Mouse (Mus musculus) CH12.LX (cell line): ENCODE measurements around the gene Timm29. TPM values are rescaled to one million over a fixed set of nuclear protein-coding genes. Genes with fewer than 3 reads are reported as not detected.

Source experiments
- DNase-seq: peaks from one replicate; pipeline ENCODE4 v3.0.0-alpha.2; 2013; ENCODE audit errors: extremely low read depth
- H3K27ac ChIP-seq: 2 replicates; pipeline ENCODE4 v1.5.1; 2012; ENCODE audit warnings: low read depth, mild to moderate bottlenecking, control low read depth, moderate library complexity; ENCODE audit not compliant: insufficient read depth
- H3K27me3 ChIP-seq: replicated peaks from 2 replicates; pipeline ENCODE3; 2012; ENCODE audit warnings: inconsistent platforms
- H3K36me3 ChIP-seq, 2 experiments: replicated peaks in 1 of 2; 2 replicates each; pipeline versions ENCODE3 to v1.6.1; 2012; ENCODE audit warnings: inconsistent platforms in 1 of 2, low read length in 1 of 2, mild to moderate bottlenecking in 1 of 2, mixed read lengths in 1 of 2, moderate library complexity in 1 of 2; ENCODE audit not compliant: control insufficient read depth in 1 of 2, insufficient read depth in 1 of 2
- H3K4me1 ChIP-seq, 2 experiments: 2 replicates each; pipeline ENCODE4 v1.6.1; 2012; ENCODE audit warnings: inconsistent platforms in 1 of 2, moderate library complexity in 1 of 2; ENCODE audit not compliant: insufficient read depth in 2 of 2, control insufficient read depth in 1 of 2
- H3K4me2 ChIP-seq: 2 replicates; pipeline ENCODE4 v1.6.1; 2012; ENCODE audit warnings: low read depth, mild to moderate bottlenecking, control low read depth; ENCODE audit not compliant: poor library complexity, insufficient read depth, severe bottlenecking
- H3K4me3 ChIP-seq, 3 experiments: fragments of 150-350 bp in 1 of 3; sonication (generic) in 1 of 3; replicated peaks in 1 of 3; 2 replicates each; pipeline versions ENCODE3 to v1.5.1; 2011 to 2012; ENCODE audit warnings: low read depth in 2 of 3, low read length in 2 of 3, mild to moderate bottlenecking in 2 of 3, moderate library complexity in 2 of 3, control low read depth in 1 of 3, improper control_type of control experiment in 1 of 3, inconsistent platforms in 1 of 3, mixed read lengths in 1 of 3; ENCODE audit not compliant: poor library complexity in 1 of 3
- H3K79me2 ChIP-seq: replicated peaks from 2 replicates; pipeline ENCODE4 v1.6.1; 2012; ENCODE audit warnings: mild to moderate bottlenecking, moderate library complexity; ENCODE audit not compliant: control insufficient read depth, poor library complexity, insufficient read depth, severe bottlenecking; ENCODE audit errors: extremely low read depth
- H3K9ac ChIP-seq: 2 replicates; pipeline ENCODE4 v1.6.1; 2012; ENCODE audit warnings: low read depth, mild to moderate bottlenecking, control low read depth, moderate library complexity; ENCODE audit not compliant: insufficient read depth
- H3K9me3 ChIP-seq: replicated peaks from 2 replicates; pipeline ENCODE3; 2012; ENCODE audit warnings: low read length, inconsistent platforms, mixed read lengths
- BHLHE40 ChIP-seq: IDR thresholded peaks from 2 replicates; pipeline ENCODE4 v1.6.1; 2011; ENCODE audit warnings: mild to moderate bottlenecking, low read depth, low read length, improper control_type of control experiment
- IRF4 ChIP-seq: IDR thresholded peaks from 2 replicates; pipeline ENCODE4 v1.6.1; 2014; ENCODE audit warnings: low read depth, mild to moderate bottlenecking, inconsistent platforms, low read length, improper control_type of control experiment
- JUND ChIP-seq: conservative IDR thresholded peaks from 2 replicates; pipeline ENCODE4 v1.6.1; 2011; ENCODE audit warnings: low read depth, low read length, improper control_type of control experiment
- MAX ChIP-seq: IDR thresholded peaks from 2 replicates; pipeline ENCODE4 v1.6.1; 2011; ENCODE audit warnings: low read length, improper control_type of control experiment
- MXI1 ChIP-seq: IDR thresholded peaks from 2 replicates; pipeline ENCODE4 v1.6.1; 2011; ENCODE audit warnings: mild to moderate bottlenecking, low read depth, low read length, improper control_type of control experiment
- RAD21 ChIP-seq: IDR thresholded peaks from 2 replicates; pipeline ENCODE4 v1.6.1; 2011; ENCODE audit warnings: low read depth, mild to moderate bottlenecking, low read length, improper control_type of control experiment, moderate library complexity
- TBP ChIP-seq: conservative IDR thresholded peaks from 2 replicates; pipeline ENCODE4 v1.6.1; 2011; ENCODE audit warnings: low read depth, low read length, improper control_type of control experiment
- TCF12 ChIP-seq: IDR thresholded peaks from 2 replicates; pipeline ENCODE4 v1.6.1; 2014; ENCODE audit warnings: low read depth, mild to moderate bottlenecking, inconsistent platforms, low read length, improper control_type of control experiment
- ZC3H11A ChIP-seq: IDR thresholded peaks from 2 replicates; pipeline ENCODE4 v1.6.1; 2012; ENCODE audit warnings: low read depth, mild to moderate bottlenecking, inconsistent platforms, low read length, improper control_type of control experiment
- ZMIZ1 ChIP-seq: IDR thresholded peaks from 2 replicates; pipeline ENCODE4 v1.6.1; 2012; ENCODE audit warnings: low read depth, mild to moderate bottlenecking, inconsistent platforms, low read length, improper control_type of control experiment
- dilution Hi-C: fragments of 300-500 bp; cut with MboI; formaldehyde crosslinking; loops from 2 replicates; pipeline ENCODE4 v1.14.3; 2020; ENCODE audit warnings: low sequenced_read_pairs; ENCODE audit not compliant: extremely low pct_unique_long_range_greater_than_20kb, extremely low pct_ligation_motif_present
- in situ Hi-C: fragments of 300-500 bp; cut with MboI; formaldehyde crosslinking; loops from 3 replicates; pipeline ENCODE4 v1.14.3; 2019; ENCODE audit warnings: low sequenced_read_pairs, low pct_ligation_motif_present, low pct_unique_long_range_greater_than_20kb, mixed read lengths
- polyA plus RNA-seq: library from polyadenylated mRNA; unstranded; fragments of >175 nt; gene quantifications from 2 replicates; pipeline ENCODE4 v1.2.1, GENCODE M21; 2012; ENCODE audit warnings: low read depth; ENCODE audit not compliant: insufficient read length
- total RNA-seq, 2 experiments: library from RNA; depleted of rRNA; stranded (reverse); fragments of 300-350 nt in 1 of 2; fragments of >200 nt in 1 of 2; gene quantifications; 2 replicates each; pipeline ENCODE4 v1.2.3; 2012 to 2014

Gene Timm29
- total and polyA plus RNA-seq, 3 experiments: 12.0 to 34.6 (median 19.5) TPM

DNA sequence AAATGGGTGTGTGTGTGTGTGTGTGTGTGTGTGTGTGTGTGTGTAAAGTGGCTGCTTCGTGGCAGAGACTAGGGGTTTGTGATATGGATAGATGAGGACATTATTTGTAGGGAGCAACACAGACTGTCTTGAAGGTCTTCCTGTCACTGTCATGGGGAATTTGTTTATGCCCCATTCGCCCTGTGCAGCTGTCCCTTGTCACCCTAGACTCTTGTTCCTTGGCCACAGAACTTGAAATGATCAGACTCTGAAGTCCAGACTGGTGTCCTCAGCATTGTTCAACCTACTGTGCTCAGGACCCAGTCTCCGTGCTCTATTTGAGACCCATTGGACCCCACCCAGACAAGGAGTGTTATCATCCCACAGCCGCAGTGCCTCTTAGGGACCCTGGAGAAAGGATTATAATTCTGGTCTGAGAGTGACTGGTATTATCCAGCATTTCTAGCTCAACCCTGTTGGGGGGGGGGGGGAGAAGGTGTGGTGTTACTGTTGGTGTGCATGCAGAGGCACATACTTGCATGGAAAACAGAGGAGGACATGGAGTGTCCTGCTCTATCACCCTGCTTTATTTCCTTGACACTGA, 27.4 kb upstream of the Timm29 start:
- Histone ChIP-seq H3K36me3 (peaks cover 19 to 66% of the 10 kb centered on the region in 2 experiments), H3K27me3 (no peaks in the 10 kb centered on the region)
- dilution Hi-C loops: no loop called here
- DNase-seq: no peak
- TF ChIP-seq TCF12 (no peak), RAD21 (no peak), ZC3H11A (no peak), IRF4 (no peak), BHLHE40 (no peak)
- TF ChIP-seq, all 38 proteins: peak for 0
- Histone ChIP-seq H3K4me3 (no peak overlapping the region), H3K9ac (no peak overlapping the region), H3K79me2 (peaks cover 10% of the 10 kb centered on the region), H3K27ac (no peak overlapping the region), H3K4me1 (peaks cover 13 to 45% of the 10 kb centered on the region in 2 experiments), H3K4me2 (no peak overlapping the region), H3K9me3 (no peaks in the 10 kb centered on the region)
- in situ Hi-C loops: no loop called here

DNA sequence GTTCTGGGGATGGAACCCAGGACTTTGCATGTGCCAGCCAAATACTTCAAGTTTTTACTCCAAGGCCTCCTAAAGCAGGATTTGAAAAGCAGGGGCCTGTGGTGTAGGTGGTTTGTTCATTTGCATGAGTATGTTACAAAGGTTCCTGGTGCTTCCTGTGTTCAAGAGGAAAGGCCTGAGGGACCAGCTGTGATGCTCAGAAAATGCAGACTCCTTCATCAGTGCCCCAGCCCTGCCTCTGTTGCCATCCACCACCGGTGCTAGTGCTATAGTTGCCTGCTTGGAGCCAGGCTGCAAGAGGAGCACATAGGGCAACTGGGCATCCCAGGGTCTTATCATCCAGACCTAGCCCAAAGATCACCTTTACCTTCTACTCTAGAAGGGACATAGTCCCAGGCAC, 26.0 kb upstream of the Timm29 start:
- Histone ChIP-seq H3K27ac (no peak overlapping the region), H3K9ac (no peak overlapping the region), H3K4me3 (no peak overlapping the region), H3K9me3 (no peaks in the 10 kb centered on the region), H3K27me3 (no peaks in the 10 kb centered on the region), H3K4me2 (no peak overlapping the region), H3K79me2 (peaks cover 4% of the 10 kb centered on the region), H3K4me1 (peaks cover 13 to 45% of the 10 kb centered on the region in 2 experiments), H3K36me3 (peaks cover 25 to 65% of the 10 kb centered on the region in 2 experiments)
- in situ Hi-C loops (no loop called here), dilution Hi-C loops (no loop called here)
- TF ChIP-seq ZMIZ1 (no peak), MXI1 (no peak), JUND (no peak)
- DNase-seq: no peak

DNA sequence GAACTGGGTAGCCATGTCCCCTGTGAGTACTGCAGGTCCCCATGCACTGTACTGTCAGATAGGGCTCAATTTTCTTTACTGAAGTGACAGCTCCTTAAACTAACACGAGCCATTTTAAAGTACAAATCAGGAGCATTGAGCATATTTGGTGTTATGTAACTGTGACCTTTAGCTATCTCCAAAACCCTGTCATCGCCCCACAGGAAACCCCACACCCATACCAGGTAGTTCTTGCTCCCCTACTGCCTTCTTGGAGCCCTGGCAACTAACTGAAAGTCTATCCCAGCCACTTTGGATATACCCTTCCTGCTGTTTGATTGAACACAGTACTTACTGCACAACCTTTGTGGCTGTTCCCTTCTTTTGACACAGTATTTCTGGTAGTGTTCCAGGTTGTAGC, 25.5 kb upstream of the Timm29 start:
- Histone ChIP-seq H3K9ac (no peak overlapping the region), H3K4me2 (no peak overlapping the region), H3K27ac (no peak overlapping the region), H3K9me3 (no peaks in the 10 kb centered on the region), H3K4me1 (peaks cover 13 to 45% of the 10 kb centered on the region in 2 experiments), H3K36me3 (peaks cover 24 to 68% of the 10 kb centered on the region in 2 experiments), H3K27me3 (no peaks in the 10 kb centered on the region), H3K79me2 (peaks cover 4% of the 10 kb centered on the region), H3K4me3 (no peak overlapping the region)
- dilution Hi-C loops: no loop called here
- TF ChIP-seq MAX: no peak
- no peak for TF ChIP-seq TBP
- in situ Hi-C loops: no loop called here
- no peak for DNase-seq
